Mouse (Mus musculus) midbrain, postnatal 0 days (tissue): ENCODE measurements at regions not wholly inside any gene's neighbourhood (a gene's known extent, or its start where the extent isn't known, plus 50 kb on each side); places are given as distances from the start of the nearest gene placed in this dataset.

Experiments
- ATAC-seq: fragments of 200-750 bp; cut with Nextera tagmentation; 2 replicates; pipeline ENCODE4 v1.8.0; 2017; ENCODE audit warnings: moderate number of reproducible peaks, mild to moderate bottlenecking, moderate TSS enrichment, moderate library complexity; ENCODE audit not compliant: low FRiP score
- DNase-seq: peaks from one replicate; pipeline ENCODE4 v3.0.0-alpha.2; 2015; ENCODE audit warnings: low spot score
- H3K27ac ChIP-seq: fragments of 300-500 bp; sonication (generic); 2 replicates; pipeline ENCODE4 v1.5.1; 2014; ENCODE audit warnings: low read depth, mild to moderate bottlenecking, low read length, mixed read lengths
- H3K27me3 ChIP-seq: fragments of 300-500 bp; sonication (generic); 2 replicates; pipeline ENCODE4 v1.6.1; 2014; ENCODE audit warnings: low read length, control low read depth, mixed read lengths; ENCODE audit not compliant: insufficient read depth
- H3K36me3 ChIP-seq: fragments of 300-500 bp; sonication (generic); 2 replicates; pipeline ENCODE4 v1.6.1; 2014; ENCODE audit warnings: low read length, control low read depth, mixed read lengths; ENCODE audit not compliant: insufficient read depth
- H3K4me1 ChIP-seq: fragments of 300-500 bp; sonication (generic); 2 replicates; pipeline ENCODE4 v1.6.1; 2014; ENCODE audit warnings: mild to moderate bottlenecking, control low read depth, antibody characterized with exemption, low read length, mixed read lengths; ENCODE audit not compliant: insufficient read depth
- H3K4me2 ChIP-seq: fragments of 300-500 bp; sonication (generic); 2 replicates; pipeline ENCODE4 v1.6.1; 2014; ENCODE audit warnings: low read depth, mild to moderate bottlenecking, low read length, mixed read lengths; ENCODE audit not compliant: poor library complexity, severe bottlenecking
- H3K4me3 ChIP-seq: fragments of 300-500 bp; sonication (generic); 2 replicates; pipeline ENCODE4 v1.5.1; 2014; ENCODE audit warnings: low read depth, mild to moderate bottlenecking, low read length, moderate library complexity
- H3K9ac ChIP-seq: fragments of 300-500 bp; sonication (generic); replicated peaks from 2 replicates; pipeline ENCODE4 v1.6.1; 2014; ENCODE audit warnings: mild to moderate bottlenecking, low read length, moderate library complexity, mixed read lengths; ENCODE audit not compliant: poor library complexity, severe bottlenecking
- H3K9me3 ChIP-seq: fragments of 300-500 bp; sonication (generic); 2 replicates; pipeline ENCODE4 v1.6.1; 2016; ENCODE audit warnings: low read length, control low read depth
- CTCF ChIP-seq: IDR thresholded peaks from 2 replicates; pipeline ENCODE4 v1.5.1; 2016; ENCODE audit warnings: antibody characterized with exemption, mild to moderate bottlenecking
- WGBS: fragments of 180-500 bp; shearing (Covaris S2); extraction: QIAGEN DNeasy Blood & Tissue Kit; methylation state at CpG from one replicate; pipeline ENCODE4 v1.1.7; 2014; 5-methylcytosine and 5-hydroxymethylcytosine counted together

- ATAC-seq (no peak), DNase-seq (no peak)
- Histone ChIP-seq H3K9ac (no peak overlapping the region), H3K4me3 (no peak overlapping the region), H3K4me1 (no peaks in the 10 kb centered on the region), H3K9me3 (no peaks in the 10 kb centered on the region), H3K36me3 (no peaks in the 10 kb centered on the region), H3K4me2 (no peak overlapping the region), H3K27me3 (no peaks in the 10 kb centered on the region), H3K27ac (no peak overlapping the region)
- 95% methylated on average over 3 of the region's 3 CpGs for WGBS
- no peak for TF ChIP-seq CTCF
Observed at GRCm38 (mm10) chr3:129444221-129444620, 87.9 kb upstream of the Elovl6 start.

- no peak for TF ChIP-seq CTCF
- Histone ChIP-seq H3K4me3 (no peak overlapping the region), H3K27me3 (no peaks in the 10 kb centered on the region), H3K27ac (no peak overlapping the region), H3K4me1 (no peaks in the 10 kb centered on the region), H3K9ac (no peak overlapping the region), H3K4me2 (no peak overlapping the region), H3K9me3 (no peaks in the 10 kb centered on the region), H3K36me3 (no peaks in the 10 kb centered on the region)
- ATAC-seq (no peak), DNase-seq (no peak)
- WGBS = 96% methylated on average over 6 of the region's 6 CpGs
Observed at GRCm38 (mm10) chr3:129445961-129446360, 86.2 kb upstream of the Elovl6 start.

- WGBS = 81% methylated on average over 4 of the region's 4 CpGs
- ATAC-seq (no peak), DNase-seq (no peak)
- Histone ChIP-seq H3K27me3 (no peaks in the 10 kb centered on the region), H3K9me3 (no peaks in the 10 kb centered on the region), H3K4me3 (no peak overlapping the region), H3K36me3 (no peaks in the 10 kb centered on the region), H3K27ac (no peak overlapping the region), H3K4me1 (no peaks in the 10 kb centered on the region), H3K4me2 (no peak overlapping the region), H3K9ac (no peak overlapping the region)
- TF ChIP-seq CTCF = no peak
Observed at GRCm38 (mm10) chr3:129449928-129450327, 82.2 kb upstream of the Elovl6 start.

GRCm38 (mm10) chr3:129450671-129451070, 81.5 kb upstream of the Elovl6 start:
- Histone ChIP-seq H3K27me3 (no peaks in the 10 kb centered on the region), H3K9ac (no peak overlapping the region), H3K4me1 (no peaks in the 10 kb centered on the region), H3K27ac (no peak overlapping the region), H3K9me3 (no peaks in the 10 kb centered on the region), H3K36me3 (no peaks in the 10 kb centered on the region), H3K4me3 (no peak overlapping the region), H3K4me2 (no peak overlapping the region)
- no peak for TF ChIP-seq CTCF
- no peak for ATAC-seq
- 83% methylated on average over 5 of the region's 5 CpGs for WGBS
- DNase-seq = no peak

- TF ChIP-seq CTCF = no peak
- no peaks in the 10 kb centered on the region for H3K27me3 ChIP-seq
- DNase-seq (no peak), ATAC-seq (no peak)
- no peaks in the 10 kb centered on the region for H3K36me3 ChIP-seq
- H3K4me2 ChIP-seq = no peak overlapping the region
- H3K4me3 ChIP-seq = no peak overlapping the region
- WGBS = 84% methylated on average over 5 of the region's 5 CpGs
- no peak overlapping the region for H3K27ac ChIP-seq
- H3K9ac ChIP-seq = no peak overlapping the region
- H3K9me3 ChIP-seq = no peaks in the 10 kb centered on the region
- H3K4me1 ChIP-seq = no peaks in the 10 kb centered on the region
Observed at GRCm38 (mm10) chr3:129470088-129470487, 62.1 kb upstream of the Elovl6 start.

- Histone ChIP-seq H3K4me1 (no peaks in the 10 kb centered on the region), H3K4me2 (no peak overlapping the region), H3K9me3 (no peaks in the 10 kb centered on the region), H3K27me3 (no peaks in the 10 kb centered on the region), H3K4me3 (no peak overlapping the region), H3K9ac (no peak overlapping the region), H3K36me3 (no peaks in the 10 kb centered on the region), H3K27ac (no peak overlapping the region)
- WGBS = 90% methylated on average over 1 of the region's 1 CpGs
- TF ChIP-seq CTCF = no peak
- ATAC-seq (no peak), DNase-seq (no peak)
Observed at GRCm38 (mm10) chr3:129471332-129471731, 60.8 kb upstream of the Elovl6 start.
